Mouse (Mus musculus) ES-Bruce4 (cell line): Measurements from ENCODE around the gene Adcy1. TPM values are rescaled to one million over a fixed set of nuclear protein-coding genes. Genes with fewer than 3 reads are reported as not detected.

Experiments used
- H3K27ac ChIP-seq: 2 replicates; pipeline ENCODE4 v1.5.1; 2012; ENCODE audit warnings: low read length, inconsistent platforms; ENCODE audit not compliant: insufficient read depth
- H3K27me3 ChIP-seq: 2 replicates; pipeline ENCODE4 v1.6.1; 2012; ENCODE audit warnings: mild to moderate bottlenecking, low read length, inconsistent platforms; ENCODE audit not compliant: control insufficient read depth, poor library complexity, insufficient read depth, severe bottlenecking
- H3K36me3 ChIP-seq: 2 replicates; pipeline ENCODE4 v1.6.1; 2012; ENCODE audit warnings: inconsistent platforms, mild to moderate bottlenecking, low read length, moderate library complexity; ENCODE audit not compliant: control insufficient read depth, poor library complexity, insufficient read depth, severe bottlenecking
- H3K4me1 ChIP-seq: one replicate; pipeline ENCODE4 v1.8.1; 2011; ENCODE audit warnings: low read length; ENCODE audit not compliant: control insufficient read depth, insufficient read depth
- H3K4me3 ChIP-seq: 2 replicates; pipeline ENCODE4 v1.5.1; 2011; ENCODE audit warnings: low read depth, mild to moderate bottlenecking, low read length
- H3K9ac ChIP-seq: 2 replicates; pipeline ENCODE4 v1.6.1; 2012; ENCODE audit warnings: low read depth, mild to moderate bottlenecking, inconsistent platforms; ENCODE audit not compliant: poor library complexity, severe bottlenecking
- H3K9me3 ChIP-seq: replicated peaks from 2 replicates; pipeline ENCODE4 v1.6.1; 2012; ENCODE audit warnings: mild to moderate bottlenecking, low read length, inconsistent platforms; ENCODE audit not compliant: control insufficient read depth, poor library complexity, insufficient read depth, severe bottlenecking
- CTCF ChIP-seq: IDR thresholded peaks from one replicate; pipeline ENCODE4 v1.8.1; 2011; ENCODE audit warnings: low read depth, low read length
- EP300 ChIP-seq: IDR thresholded peaks from 2 replicates; pipeline ENCODE4 v1.6.1; 2011; ENCODE audit warnings: low read depth, low read length; ENCODE audit not compliant: insufficient read depth
- POLR2A ChIP-seq: IDR thresholded peaks from one replicate; pipeline ENCODE4 v1.8.1; 2011; ENCODE audit warnings: low read length; ENCODE audit not compliant: insufficient read depth
- polyA plus RNA-seq: library from polyadenylated mRNA; stranded (reverse); fragments of >200 nt; gene quantifications from 2 replicates; pipeline ENCODE4 v1.2.4, GENCODE M21; 2011; ENCODE audit warnings: low read depth; ENCODE audit not compliant: missing spikeins, insufficient read depth, insufficient read length

Gene Adcy1
- polyA plus RNA-seq, 1 experiment = 5.7 TPM

- H3K36me3 ChIP-seq = no peaks in the 10 kb centered on the region
- H3K27ac ChIP-seq = no peak overlapping the region
- H3K9me3 ChIP-seq = no peaks in the 10 kb centered on the region
- TF ChIP-seq POLR2A = no peak
- no peak for TF ChIP-seq CTCF
- TF ChIP-seq EP300 = no peak
- H3K4me1 ChIP-seq = no peaks in the 10 kb centered on the region
- H3K27me3 ChIP-seq = no peaks in the 10 kb centered on the region
- no peak overlapping the region for H3K4me3 ChIP-seq
- H3K9ac ChIP-seq = no peak overlapping the region
Measured at GRCm38 (mm10) chr11:7195312-7195685, 132.0 kb downstream of the Adcy1 start.

- Histone ChIP-seq H3K4me3 (no peak within 1 kb of the TSS), H3K36me3 (no peaks in the 10 kb centered on the region), H3K9me3 (no peaks in the 10 kb centered on the region), H3K4me1 (no peaks in the 10 kb centered on the region), H3K27me3 (no peaks in the 10 kb centered on the region), H3K9ac (no peak within 1 kb of the TSS), H3K27ac (no peak within 1 kb of the TSS)
- no peak for TF ChIP-seq EP300
- no peak for TF ChIP-seq CTCF
- no peak for TF ChIP-seq POLR2A
Measured at GRCm38 (mm10) chr11:7197491-7197941, 134.2 kb downstream of the Adcy1 start, which contains the start of gene Igfbp1. Gene Igfbp1, plus strand, starts transcription at chr11:7197782.

GRCm38 (mm10) chr11:7198006-7198405 is 134.7 kb downstream of the Adcy1 start:
- H3K27me3 ChIP-seq = no peaks in the 10 kb centered on the region
- H3K4me3 ChIP-seq = no peak overlapping the region
- H3K9me3 ChIP-seq = no peaks in the 10 kb centered on the region
- H3K9ac ChIP-seq = no peak overlapping the region
- TF ChIP-seq CTCF = no peak
- no peak for TF ChIP-seq EP300
- TF ChIP-seq POLR2A = no peak
- H3K27ac ChIP-seq = no peak overlapping the region
- no peaks in the 10 kb centered on the region for H3K36me3 ChIP-seq
- H3K4me1 ChIP-seq = no peaks in the 10 kb centered on the region

GRCm38 (mm10) chr11:7198481-7199256 is 135.4 kb downstream of the Adcy1 start:
- Histone ChIP-seq H3K9ac (no peak overlapping the region), H3K9me3 (no peaks in the 10 kb centered on the region), H3K27me3 (no peaks in the 10 kb centered on the region), H3K27ac (no peak overlapping the region), H3K4me1 (no peaks in the 10 kb centered on the region), H3K4me3 (no peak overlapping the region), H3K36me3 (no peaks in the 10 kb centered on the region)
- TF ChIP-seq CTCF (no peak), EP300 (no peak), POLR2A (no peak)

- no peak for TF ChIP-seq CTCF
- H3K9ac ChIP-seq = no peak overlapping the region
- no peaks in the 10 kb centered on the region for H3K36me3 ChIP-seq
- H3K9me3 ChIP-seq = no peaks in the 10 kb centered on the region
- H3K27me3 ChIP-seq = no peaks in the 10 kb centered on the region
- no peaks in the 10 kb centered on the region for H3K4me1 ChIP-seq
- H3K27ac ChIP-seq = no peak overlapping the region
- H3K4me3 ChIP-seq = no peak overlapping the region
Measured at GRCm38 (mm10) chr11:7199736-7200392, 136.6 kb downstream of the Adcy1 start.

- Histone ChIP-seq H3K36me3 (no peaks in the 10 kb centered on the region), H3K27me3 (no peaks in the 10 kb centered on the region), H3K4me3 (no peak overlapping the region), H3K4me1 (no peaks in the 10 kb centered on the region), H3K9ac (no peak overlapping the region), H3K9me3 (no peaks in the 10 kb centered on the region), H3K27ac (no peak overlapping the region)
- TF ChIP-seq EP300 = no peak
- no peak for TF ChIP-seq POLR2A
- no peak for TF ChIP-seq CTCF
Measured at GRCm38 (mm10) chr11:7200393-7200783, 137.1 kb downstream of the Adcy1 start.
